Mouse (Mus musculus): ENCODE results near the gene Pde2a. TPM values are rescaled to one million over a fixed set of nuclear protein-coding genes. Genes with fewer than 3 reads are reported as not detected.

The Pde2a gene
- total RNA-seq, 2 experiments from 2014 or later: 25.7 to 35.4 TPM

DNA sequence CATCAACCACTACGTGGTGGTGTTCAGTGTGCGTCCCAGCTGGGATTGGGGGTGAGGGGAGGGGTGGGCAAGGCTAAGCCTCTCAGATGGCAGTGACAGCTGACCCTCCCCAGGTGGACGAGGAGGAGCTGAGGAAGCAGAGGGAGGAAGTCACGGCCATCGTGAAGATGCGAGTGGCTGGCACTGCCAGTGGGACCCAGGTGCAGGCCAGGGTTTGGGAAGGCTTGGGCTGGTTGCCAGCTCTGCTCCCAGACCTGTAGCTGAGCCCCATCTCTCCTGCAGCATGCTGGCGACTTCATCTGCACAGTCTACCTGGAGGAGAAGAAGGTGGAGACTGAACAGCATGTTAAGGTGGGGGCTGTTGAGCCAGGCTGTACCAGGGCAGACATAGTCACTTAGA, 20.0 kb upstream of the Pde2a start:
- ATAC-seq (ENCODE audit: poor library complexity, severe bottlenecking): no peak

DNA sequence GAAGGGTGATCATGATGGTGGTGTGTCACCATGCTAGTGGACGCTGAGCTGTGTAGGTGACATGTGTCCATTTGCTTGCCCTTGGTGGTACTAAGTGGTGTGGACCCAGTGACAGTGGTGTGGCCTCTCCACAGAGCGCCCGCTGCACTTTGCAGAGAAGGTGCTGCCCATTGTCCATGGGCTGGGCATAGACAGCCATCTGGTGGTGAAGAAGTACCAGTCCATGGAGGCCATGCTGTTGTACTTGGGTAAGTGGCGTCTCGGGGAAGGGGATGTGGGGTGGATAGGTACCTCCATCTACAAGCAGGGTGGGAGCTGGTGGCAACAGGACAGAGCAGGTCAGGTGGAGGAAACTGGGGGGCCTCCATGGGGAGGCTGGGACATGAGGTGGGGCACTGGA, 17.7 kb upstream of the Pde2a start:
- ATAC-seq (ENCODE audit: poor library complexity, severe bottlenecking): no peak

DNA sequence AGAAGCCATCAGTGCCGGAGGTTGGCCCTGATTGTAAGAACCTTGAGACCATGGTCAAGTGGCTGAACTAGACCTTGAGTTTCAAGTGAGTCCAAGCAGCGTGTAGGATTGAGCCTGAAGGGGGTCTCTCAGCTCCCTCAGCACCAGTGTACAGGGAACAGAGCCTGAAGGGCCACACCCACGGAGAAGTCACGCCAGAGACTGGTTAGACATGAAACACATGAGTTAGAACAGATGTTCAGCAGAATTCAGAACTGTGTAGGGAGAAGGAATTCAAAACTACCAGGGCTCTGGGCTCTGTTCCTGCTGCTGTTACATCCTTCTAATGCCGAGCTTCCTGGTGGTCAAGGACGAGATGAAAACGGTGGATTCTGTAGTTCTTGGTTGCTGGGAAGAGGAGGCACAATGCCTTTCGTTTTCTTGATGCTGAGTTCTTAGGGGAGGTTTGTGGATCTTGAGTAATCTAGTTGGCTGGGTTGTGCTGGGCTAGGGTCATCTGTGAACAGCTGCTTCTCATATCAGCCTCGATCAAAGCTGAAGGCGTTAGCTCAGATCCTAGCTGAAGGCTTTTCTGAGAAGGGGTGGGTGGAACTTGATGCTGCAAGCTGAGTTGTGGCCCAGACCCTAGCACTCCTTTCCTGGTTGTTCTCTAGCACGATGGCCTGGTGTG, 11.1 kb upstream of the Pde2a start, which contains the start of gene Gm45837:
Gene Gm45837, plus strand, starts transcription at position 620 of the 670 bp plus-strand sequence.
- ATAC-seq (ENCODE audit: poor library complexity, severe bottlenecking): no peak

DNA sequence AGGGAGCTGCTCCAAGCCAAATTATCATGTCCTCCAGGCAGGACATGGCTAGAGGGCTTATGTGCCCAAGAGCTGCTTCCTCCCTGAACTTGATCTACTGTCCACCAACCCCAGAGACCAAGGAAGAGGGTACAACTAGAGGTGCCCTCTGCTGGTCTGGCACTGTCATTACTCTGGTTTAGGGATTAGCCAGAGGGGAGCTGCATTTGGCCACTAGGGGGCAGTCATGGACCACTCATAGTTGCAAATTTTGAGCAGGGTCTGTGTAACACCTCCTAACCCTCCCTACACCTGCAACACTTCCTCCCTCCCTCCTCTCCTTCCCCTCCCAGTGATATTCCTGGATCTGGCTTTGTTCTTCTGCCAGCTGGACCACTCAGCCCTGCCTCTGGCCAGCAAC, 8.7 kb upstream of the Pde2a start:
- peak; percentile 83 for ATAC-seq (ENCODE audit: poor library complexity, severe bottlenecking)

DNA sequence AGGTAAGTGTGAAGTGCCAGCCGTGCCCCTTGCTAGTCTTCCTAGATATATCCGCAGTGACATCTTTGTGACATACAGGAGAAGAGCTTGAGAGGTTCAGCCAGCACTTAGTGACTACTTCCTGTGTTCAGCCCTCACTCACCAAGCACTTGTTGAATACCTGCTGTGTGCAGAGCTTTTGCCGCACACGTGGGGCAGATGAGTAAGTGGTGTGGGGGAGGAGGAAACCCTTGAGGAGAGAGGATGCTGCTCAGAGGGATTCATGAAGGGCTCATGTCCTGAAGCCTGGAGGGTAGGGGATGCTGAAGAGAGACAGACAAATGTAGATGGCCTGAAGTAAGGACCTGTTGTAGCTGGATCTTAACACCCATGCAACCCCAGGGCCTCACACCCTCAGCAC, 7.3 kb upstream of the Pde2a start:
- no peak for ATAC-seq (ENCODE audit: poor library complexity, severe bottlenecking)

DNA sequence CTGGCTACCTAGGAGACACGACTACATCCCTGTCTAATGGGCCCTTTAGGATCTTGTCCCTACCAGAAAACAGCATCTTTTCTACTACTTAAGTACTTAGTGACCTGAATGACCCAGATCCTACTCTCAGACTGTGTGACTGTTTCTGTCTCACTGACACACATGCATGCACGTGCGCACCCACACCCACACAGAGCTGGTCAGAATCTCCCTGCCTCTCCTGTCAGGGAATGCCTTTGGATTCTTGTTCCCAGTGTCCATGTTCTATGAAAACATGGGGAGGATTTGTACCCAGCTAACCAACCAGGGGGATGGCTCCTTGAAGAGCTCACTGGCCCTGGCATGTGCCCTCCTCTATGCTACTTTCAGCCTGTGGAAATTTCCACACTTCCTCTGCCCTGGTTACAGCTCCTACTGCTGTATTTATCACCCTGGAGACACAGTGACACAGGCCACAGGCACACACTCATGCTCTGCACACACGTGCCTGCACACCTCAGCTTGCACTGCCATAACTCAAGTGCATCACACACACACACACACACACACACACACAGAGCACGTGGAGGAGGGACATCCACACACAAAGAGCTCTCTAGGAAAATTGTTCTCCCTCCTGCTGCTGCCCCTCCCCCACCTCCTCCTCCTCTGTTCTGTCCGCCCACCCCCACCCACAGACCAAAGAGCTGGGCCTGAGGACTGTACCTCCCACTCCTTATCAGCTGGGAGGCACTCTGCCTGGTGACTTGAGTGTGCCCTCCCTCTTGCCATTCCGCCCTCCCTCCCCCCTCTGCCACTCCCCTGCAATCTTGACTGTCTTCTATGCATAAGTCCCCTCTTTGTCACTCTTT, 6.6 kb upstream of the Pde2a start:
- ATAC-seq (ENCODE audit: poor library complexity, severe bottlenecking): no peak

DNA sequence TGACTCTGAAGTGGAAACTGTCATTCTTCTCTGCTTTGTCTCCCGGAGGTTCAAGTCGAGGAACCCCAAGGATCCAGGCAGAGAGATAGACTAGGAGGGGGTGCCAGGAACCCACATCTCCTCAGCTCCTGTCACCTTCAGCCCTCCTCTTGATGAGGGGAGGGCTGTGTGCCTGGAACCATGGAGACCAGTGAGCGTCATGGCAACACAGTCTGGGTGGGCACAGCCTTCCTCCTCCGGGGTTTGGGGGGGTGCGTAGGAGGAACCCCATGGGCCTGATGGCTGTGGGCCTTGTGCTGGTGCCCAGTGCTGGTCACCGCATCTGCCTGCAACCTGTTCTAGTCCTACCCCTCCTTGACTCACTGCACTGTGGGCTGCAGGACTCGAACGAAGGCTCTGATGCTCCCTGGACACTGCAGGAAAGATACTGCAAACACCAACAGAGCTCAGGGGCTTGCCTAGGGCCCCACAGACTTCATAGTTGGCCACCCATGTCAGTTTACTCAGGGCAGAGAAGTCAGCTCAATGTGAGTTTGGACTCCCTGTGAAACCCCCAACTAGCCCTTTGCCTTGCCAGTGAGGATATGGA, 5.9 kb upstream of the Pde2a start:
- ATAC-seq (ENCODE audit: poor library complexity, severe bottlenecking): no peak

DNA sequence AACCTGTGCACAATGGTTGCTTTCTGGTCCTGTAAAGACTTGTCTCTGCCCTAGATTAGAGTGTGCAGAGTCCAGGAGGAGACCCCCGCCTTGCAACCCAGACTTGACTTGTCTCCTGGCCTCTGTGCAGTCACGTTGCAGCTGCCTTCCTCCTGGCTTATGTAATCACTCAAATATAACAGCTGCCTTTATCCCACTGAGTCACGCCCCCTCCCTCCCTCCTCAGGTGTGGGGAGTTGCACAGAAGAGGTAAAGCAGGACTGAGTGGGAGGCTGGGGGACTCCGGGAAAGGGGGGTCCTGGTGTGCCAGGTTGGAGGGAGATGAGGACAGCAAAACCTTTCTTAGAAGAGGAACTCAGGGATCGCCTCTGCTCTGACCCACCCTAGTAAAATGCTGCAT, 5.1 kb upstream of the Pde2a start:
- no peak for ATAC-seq (ENCODE audit: poor library complexity, severe bottlenecking)

DNA sequence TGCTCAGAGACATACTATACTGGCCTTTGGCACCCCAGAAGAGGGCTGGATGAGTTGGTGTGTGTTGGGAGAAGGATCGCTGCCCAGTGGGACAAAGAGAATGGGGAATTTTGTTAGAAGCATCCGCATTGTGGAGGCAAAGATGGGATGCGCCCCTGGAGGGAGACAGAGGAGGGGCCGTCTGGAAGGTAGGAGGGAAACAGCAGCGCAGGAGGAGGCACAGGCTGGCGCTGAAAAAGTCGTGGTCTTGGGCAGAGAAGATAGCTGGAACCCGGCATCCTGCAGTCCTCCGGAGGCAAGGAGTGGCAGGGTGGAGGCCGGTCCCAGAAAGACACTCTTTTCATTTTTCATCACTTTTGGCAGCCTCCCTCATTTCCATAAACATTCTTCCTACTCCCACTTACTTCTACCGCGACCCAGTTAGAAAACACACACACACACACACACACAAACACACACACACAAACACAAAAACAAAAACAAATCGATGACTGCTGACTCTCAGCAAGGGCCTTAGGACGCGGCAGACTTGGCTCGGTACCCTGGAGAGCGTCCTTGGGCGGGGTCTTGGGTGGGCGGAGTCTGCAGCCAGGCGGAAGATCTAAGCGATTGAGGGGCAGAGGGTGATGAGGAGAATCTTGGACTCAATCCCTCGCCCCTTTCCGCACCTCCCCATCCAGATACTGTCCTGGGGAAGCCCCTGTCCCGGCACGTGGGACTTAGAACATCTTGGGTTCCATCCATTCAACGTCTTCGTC, 2.3 kb upstream of the Pde2a start:
- no peak for ATAC-seq (ENCODE audit: poor library complexity, severe bottlenecking)

DNA sequence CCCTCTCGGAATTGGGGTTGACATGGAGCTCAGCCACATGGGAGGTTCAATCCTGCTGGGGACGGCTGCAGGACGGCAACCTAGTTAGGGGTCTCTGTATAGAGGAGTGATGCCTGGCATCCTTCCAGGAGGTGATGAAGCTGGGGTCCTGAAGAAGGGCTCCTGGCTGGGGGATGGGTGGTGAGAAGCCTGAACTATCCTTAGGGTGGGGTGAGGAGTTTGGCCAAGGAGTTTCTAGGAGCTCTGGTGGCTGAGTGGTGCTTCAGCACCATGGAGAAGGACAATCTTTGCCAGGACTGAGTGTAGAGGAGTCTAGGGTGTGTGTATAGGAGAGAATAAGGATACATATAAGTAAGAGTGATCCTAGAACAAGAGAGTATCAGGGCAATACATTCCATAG, 578 bp downstream of the Pde2a start:
- ATAC-seq (ENCODE audit: poor library complexity, severe bottlenecking): no peak

DNA sequence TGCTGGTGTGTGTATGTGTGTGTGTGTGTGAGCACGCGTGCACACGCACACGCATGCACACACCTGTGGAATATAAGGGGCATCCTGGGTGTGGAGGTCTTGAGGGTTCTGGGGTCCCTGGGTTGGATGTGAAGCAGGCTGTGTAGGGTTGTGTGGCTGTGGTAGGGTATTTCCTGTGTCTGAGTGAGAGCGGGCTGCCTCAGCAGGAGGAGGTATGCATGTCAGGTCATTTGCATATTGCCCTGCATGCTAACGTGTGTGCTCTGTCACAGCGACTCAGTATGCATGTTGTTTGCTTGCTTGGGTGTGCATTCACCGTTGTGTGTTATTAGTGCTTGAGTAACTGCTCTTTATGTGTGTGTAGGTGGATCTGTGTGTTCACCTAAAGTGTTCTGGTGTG, 1.2 kb downstream of the Pde2a start:
- ATAC-seq (ENCODE audit: poor library complexity, severe bottlenecking): no peak

DNA sequence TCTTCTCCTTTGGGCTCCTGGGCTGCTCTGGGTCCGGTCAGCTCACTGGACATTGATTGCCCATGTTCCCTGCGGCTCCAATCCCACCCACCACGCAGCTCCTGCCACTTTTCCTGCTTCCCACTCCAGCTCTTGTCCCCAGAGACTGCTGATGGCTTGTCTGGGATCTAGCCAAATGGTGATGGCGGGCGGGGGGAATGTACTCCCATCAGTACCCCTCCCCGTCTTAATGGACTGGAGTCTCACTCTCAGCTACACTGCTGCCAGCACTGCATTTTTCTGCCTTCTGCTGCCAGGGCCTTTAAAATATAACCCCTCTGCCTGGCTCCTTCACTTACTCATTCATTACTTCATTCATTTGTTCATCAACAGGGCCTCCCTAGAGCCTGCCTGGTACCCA, 2.5 kb downstream of the Pde2a start:
- ATAC-seq (ENCODE audit: poor library complexity, severe bottlenecking): no peak

DNA sequence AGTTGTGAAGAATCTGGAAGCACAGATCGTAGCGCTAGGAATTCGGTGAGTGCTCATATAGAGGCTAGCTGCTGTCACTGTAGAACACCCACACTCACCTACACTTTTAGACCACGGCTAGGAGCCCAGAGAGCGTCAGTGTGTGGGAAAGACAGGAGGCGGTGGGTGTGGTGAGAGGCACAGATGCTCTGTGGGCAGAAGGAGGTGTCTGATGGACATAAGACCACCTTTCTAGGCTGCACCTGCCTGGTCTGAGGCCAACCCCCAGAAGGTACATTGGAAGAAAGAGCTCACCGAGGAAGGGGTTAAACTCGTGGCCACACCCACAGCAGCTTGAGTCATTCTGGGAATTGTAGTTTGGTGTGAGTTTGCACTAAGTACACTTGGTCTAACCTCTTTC, 5.2 kb downstream of the Pde2a start:
- no peak for ATAC-seq (ENCODE audit: poor library complexity, severe bottlenecking)

DNA sequence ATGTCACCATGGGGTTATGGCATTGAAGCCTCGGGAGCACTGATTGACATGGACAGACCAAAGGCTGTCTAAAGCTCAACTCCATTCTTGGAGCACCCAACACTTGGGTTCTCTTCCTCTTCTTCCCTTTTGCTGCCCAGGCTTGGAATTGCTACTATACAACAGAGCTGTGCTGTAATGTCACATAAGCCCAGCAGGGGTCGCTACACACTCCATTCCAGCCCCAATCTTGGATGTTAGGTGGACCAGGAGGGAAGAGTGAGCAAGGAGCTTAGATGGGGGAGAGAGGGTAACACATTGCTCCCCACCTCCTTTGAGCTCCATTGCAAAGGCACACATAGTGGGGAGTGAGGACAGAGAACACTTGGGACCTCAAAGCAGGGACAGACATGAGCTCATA, 6.2 kb downstream of the Pde2a start:
- ATAC-seq (ENCODE audit: poor library complexity, severe bottlenecking): peak; percentile 73

DNA sequence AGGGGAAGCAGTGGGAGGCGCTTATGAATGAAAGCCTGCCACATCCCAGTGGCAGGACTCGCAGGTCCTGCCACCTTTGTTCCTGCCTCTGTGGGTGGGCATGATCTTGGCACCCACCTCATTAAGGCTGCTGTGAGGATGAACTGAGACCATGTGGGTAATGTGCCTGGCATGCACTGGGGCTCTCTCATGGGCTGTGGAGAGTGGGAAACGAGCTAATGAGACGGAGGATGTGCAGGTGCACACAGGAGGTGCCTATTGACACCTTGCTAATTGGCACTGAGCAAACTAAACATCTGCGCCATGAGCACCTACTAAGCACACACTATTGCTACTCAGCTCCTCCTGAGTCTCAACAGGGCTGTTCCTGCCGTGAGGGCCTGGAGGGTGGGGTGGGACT, 13.5 kb downstream of the Pde2a start:
- no peak for ATAC-seq (ENCODE audit: poor library complexity, severe bottlenecking)

DNA sequence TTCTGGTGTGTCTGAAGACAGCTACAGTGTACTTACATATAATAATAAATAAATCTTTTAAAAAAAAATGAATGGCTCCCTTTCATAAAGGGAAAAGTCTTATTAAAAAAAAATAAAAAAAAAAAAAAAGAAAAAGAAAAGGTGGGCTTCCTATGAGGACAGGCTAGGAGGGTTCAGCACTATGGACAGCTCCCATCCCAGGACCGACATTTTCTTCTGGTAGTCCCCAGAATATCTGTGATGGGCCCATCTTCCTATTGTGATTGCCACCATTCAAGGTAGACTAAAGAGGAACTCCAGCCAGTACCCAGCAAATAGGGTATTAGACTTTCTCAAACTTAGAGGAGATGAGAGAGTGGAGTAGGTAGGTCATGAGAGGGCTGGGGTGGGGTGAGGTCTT, 16.4 kb downstream of the Pde2a start:
- no peak for ATAC-seq (ENCODE audit: poor library complexity, severe bottlenecking)

DNA sequence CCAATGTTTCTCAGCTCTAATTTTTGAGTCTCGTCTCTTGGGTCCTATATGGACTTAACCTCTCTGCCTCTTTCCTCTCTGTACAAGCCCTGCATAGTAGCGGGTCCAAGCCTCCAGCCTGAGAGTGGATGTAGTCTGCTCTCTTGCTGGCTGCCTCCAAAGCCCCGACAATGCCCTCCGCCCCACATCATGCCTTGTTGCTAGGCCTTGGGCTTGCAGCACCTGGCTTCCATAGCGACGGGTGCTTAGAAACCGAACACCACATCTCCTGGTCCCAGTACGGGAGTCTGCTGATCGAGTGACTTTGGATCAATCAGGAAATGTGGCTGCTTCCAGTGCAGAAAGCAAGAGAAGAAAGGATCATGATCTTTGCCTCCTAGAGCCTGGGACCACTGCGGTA, 21.6 kb downstream of the Pde2a start:
- ATAC-seq (ENCODE audit: poor library complexity, severe bottlenecking): no peak

DNA sequence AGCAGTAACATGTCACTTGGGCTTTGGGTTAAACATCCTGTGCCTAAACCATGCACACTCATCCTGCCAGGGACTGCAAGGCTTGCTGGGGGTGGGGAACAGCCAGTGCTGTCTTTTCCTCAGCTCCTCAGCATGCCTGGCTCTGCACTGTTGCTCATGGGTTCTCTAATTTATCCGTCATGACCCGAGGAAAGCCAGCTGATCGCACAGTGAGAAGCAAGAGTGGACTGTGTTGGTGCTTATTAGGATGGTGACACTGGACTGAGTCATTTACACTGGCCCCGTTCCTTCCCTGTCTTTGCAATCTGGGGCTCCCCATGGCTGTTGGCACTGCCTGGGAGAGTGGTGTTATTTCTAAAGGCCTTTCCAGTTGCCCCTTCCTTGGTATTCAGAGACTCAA, 22.7 kb downstream of the Pde2a start:
- no peak for ATAC-seq (ENCODE audit: poor library complexity, severe bottlenecking)

DNA sequence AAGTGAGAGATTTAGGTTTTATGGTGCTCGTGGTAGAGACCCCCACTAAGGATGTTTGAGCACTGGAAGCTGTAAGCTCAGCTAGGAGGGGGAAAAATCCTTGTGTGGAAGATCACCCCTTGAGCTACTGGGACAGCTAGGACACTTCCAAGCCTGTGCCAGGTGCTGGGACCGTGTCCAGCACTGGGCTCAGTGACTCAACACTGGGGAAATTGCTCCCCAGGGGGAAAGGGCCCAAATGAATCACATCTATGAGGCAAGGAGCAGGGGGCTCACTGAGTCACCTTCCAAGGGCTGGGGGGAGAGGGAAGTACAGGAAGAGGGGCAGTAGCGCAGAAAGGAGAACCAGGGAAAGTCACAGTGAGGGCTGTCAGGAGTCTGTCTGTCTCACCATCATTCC, 28.4 kb downstream of the Pde2a start:
- ATAC-seq (ENCODE audit: poor library complexity, severe bottlenecking): no peak

DNA sequence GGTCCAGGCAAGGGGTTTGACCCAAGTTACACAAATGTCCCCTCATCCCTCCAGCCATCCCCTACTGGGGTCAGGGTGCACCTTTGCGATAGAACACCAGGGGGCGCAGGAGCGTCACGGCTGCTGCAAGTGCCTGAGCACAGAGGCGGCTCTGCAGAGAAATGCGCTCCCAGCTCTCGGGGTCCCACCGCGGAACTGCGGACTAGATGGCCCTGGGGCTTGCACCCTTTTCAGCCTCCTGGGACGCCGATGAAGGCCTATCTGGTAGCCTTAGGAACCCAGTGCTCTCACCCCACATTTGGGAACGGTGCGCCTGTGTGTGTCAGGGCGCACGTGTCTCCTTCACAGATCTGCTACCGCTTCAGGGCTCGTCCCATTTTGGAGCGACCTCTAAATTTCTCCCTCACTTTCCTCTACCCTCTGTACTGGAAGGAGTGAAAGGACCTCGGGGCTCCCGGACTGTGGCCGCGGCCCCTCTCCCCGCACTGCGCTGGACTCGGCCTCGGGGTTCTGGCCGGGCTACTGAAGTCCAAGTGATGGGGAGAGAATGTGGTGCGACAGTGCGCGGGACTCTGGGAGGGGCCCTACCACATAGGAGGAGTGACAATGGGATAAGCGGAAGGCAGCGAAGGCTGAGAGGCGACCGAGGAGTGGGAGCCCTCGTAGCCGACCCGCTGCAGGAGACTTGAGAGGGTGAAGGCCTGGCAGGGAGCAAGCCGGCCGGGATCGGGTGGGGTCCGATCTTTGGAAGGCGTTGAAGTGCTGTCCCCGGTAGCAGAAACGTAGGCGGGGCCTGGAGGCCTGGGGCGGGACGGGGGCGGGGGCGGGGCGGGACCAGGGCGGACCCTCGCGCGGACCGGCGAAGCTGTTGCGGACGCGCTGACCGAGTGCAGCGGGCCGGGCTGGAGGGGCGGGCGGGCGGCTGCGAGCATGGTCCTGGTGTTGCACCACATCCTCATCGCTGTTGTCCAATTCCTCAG, 29.2 kb downstream of the Pde2a start:
- ATAC-seq (ENCODE audit: poor library complexity, severe bottlenecking): peak; percentile 70

All from megakaryocyte, adult 5-6 weeks (primary cell).